Mouse (Mus musculus) kidney, adult 11 months (tissue): ENCODE results near the gene Ppt2.

Source experiments
- DNase-seq: peaks from one replicate; pipeline ENCODE4 v3.0.0; 2022

The Ppt2 gene

DNA sequence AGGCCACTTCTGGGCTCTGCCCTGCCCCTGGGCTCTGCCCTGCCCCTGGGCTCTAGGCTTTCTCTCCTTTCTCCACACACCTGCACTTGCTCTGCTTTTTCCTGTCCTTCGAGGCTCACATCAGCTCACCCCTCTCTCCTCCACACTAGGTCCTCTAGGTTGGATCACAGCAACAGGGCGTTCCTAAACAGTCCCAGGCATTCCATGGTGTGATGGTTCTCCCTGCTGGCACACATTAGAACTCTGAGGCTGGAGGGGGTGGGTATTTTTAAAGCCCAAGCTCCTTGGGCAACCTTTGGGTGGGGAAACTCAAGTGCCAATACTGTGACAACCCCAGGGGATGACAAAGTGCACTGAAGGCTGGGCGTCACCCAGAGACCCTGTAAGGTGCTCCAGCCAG, 9.1 kb upstream of the Ppt2 start:
- no peak for DNase-seq

DNA sequence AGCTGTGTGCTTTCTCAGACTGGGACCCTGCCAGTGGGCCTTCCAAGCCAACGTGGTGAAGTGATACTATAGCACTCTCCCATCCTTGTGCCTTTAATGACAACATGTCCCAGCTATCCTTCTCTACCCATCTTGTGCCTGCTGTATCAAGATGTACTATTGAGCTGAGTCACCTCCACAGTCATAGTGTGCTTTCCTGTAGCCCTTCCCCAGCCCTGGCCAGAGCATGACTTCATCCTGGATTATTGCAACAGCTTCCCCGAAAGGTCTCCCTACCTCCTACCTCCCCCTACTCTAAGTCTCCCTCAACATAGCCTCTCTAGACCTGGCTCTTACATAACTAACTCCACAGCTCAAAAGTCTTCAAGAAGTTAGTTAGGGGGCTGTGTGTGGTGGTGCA, 7.4 kb upstream of the Ppt2 start:
- DNase-seq = no peak

DNA sequence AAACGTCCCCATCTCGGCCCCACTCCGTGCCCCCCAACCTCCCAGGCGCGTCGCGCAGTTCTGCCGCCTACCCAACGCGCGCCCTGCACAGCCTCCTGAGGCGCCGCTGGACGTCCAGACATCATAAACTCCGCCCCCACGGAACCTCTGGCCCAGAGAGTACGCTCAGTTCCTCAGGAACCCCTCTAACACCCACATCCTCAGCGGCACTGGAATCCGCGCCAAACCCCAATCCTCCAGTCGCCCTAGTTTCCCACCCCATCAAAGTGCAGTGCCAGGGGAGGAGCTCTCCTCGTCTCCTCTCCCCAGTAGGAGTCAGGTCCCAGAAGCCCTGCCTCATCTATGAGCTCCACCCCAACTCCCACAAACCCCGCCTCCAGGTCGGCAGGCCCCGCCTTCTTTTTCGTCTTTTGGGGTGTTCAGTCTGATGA, 4.0 kb upstream of the Ppt2 start:
- DNase-seq = peak; percentile 87

DNA sequence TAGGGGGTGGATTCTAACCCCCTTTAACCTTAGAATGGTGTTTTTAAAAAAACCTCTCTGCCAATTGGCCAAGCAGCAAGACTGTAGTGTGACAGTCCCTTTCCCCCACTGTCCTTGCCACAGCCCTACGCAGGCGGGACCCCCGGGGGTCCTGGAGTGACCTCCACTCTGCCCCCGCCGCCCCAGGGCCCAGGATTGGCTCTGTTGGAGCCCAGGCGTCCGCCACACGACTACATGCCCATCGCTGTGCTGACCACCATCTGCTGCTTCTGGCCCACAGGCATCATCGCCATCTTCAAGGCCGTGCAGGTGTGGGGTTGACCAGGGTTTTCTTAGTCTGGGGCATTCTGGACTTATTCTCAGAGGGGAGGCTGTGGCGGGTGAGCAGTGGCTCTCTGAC, 3.3 kb upstream of the Ppt2 start:
- no peak for DNase-seq

DNA sequence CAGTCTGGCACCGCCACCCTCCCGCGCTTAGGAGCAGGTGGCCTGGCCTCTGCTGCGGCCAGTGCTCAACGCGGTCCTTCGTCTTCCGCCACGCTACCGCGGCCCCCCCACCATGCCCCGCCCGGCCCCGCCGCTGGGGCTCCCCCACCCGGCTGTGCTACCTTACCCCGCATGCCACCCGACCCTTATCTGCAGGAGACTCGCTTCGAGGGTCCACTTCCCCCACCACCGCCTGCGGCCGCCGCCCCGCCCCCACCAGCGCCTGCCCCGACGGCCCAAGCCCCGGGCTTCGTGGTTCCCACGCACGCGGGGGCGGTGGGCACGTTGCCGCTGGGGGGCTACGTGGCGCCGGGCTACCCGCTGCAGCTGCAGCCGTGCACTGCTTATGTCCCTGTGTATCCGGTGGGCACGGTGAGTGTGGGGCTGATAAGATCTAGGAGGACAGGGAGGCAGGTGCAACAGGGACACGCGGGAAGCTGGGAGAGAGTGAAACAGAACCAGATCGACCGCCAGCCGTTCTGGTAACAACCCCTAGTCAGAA, 2.5 kb upstream of the Ppt2 start:
- DNase-seq = no peak

DNA sequence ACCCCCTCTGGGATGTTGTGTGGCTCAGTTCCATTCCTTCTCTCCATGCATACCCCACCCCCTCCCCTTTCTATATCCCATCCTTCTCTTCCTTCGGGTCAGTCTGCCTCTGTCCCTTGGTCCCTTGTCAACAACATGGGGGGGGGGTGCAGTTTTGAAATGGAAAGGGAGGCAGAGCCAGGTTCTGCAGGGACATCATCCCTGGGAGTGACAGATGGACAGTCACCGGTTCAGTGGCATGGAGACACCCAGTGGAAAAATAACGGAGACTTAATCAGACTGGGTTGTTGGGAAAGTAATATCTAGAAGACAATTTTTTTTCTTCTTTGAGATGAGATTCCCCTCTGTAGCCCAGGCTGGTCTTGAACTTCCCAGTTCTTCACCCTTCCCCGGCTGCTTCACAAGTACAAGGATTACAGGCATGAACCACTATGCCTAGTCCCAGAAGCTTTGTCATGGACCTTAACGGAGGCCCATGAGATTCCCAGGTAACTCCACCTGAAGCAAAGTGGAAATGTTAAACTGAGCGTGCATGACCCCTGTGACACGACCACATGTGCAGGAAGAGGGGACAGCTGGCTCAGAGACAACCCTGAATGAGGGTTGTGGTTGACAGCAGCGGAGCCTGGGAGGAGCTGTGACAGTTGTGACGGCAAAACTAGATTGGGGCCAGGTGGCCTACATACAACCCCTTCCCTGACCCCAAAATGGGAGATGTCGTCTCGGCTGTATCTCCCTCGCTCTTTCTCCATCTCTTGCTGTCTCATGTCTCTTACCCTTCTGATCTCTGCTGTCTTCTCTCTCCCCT, 1.7 kb upstream of the Ppt2 start:
- no peak for DNase-seq

DNA sequence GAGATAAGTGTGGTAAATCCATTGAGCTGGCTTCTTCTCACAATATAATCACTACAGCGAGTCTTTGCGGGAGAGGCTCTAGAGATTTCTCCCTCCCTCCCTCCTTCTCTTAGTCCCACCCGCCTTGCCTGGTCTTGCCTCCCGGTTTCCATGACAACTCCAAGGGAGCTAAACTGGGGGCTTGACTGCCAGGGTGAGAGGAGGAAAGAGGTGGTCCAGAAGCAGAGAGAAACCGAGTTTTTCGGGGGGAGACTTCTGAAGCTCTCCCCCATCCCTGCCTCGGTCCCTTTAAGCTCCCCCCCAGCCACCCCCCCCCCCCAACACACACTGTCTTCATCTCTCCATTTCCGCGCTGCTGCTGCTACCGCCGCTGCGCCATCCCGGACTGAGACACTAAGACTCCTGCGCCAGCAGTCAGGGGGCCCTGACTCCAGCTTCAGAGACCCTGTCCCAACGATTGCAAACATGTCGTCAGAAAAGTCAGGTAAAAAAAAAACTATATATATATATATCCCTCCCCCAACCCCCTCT, 976 bp upstream of the Ppt2 start, which contains the start of gene Prrt1:
TSS of gene Prrt1 (plus strand) at position 313 of the 531 bp plus-strand sequence.
- no peak for DNase-seq

DNA sequence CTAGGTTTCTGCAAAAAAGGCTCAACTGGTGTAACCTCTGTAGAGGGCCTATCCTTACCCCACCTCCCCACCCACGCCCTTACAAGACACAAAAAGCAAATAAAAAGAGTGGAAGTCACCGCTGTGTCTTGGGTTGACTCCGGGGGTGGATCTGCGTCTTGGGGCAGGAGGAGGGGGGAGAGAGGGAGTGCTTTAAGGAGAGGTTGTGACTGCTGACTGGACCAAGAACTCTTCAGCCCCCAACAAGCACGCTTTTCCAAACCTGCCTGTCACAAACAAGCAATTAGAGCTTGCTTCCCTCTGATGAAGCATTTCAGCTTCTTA, 296 bp upstream of the Ppt2 start:
- DNase-seq = no peak

DNA sequence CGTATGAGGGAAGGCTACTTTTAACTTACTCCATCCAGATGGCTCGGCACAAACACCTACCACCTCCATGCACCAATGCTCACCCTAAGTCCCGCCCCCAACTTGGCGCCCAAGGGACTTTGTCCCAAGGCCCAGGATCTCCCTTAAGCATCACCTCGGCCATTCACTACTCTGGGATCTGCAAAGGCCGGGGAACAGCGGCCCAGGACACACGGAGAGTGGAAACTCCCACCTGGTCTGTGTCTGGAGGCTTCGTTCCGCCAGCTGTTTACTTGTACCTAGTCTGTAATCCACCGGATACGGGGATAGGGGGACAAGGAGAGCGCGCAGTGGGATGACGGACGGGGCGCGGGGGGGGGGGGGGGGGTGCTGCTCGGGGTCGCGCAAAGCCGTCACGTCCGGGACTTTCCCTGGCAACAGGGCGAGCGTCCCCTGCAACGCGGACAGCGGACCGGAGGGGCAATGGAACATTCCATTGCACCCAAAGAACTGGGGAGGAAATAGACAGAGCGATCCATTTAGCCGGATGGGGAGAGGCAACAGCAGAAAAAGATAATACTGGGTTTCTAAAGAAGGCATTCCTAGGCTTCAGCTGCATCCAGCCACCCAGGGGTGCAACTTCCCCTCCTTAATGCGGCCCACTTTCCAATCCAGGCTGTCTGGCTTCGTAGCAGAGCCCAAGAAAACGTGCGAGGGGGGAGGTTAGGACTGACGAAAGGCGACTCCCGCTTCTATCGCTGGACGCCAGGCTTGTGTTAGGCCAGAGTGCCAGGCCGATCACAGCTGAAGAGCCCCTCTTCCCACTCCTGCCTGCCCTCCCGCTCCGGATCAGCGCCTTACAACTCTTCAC, 992 bp downstream of the Ppt2 start:
- DNase-seq = peak; percentile 91

DNA sequence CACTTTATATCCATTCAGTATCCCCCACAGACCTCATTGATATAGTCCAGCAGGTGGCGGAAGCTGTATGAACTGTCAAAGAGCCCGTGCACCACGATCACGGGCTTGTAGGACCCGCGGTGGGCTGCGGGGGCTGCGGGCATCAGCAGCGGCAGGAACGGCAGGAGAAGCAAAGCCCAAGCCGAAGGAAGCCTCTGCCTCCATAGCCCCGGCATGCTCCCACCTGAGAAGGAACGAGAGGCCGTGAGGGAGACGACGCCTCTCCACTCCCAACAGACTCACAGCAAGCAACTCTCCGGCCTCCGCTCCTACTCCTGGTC, 1.6 kb downstream of the Ppt2 start:
- peak; percentile 39 for DNase-seq

DNA sequence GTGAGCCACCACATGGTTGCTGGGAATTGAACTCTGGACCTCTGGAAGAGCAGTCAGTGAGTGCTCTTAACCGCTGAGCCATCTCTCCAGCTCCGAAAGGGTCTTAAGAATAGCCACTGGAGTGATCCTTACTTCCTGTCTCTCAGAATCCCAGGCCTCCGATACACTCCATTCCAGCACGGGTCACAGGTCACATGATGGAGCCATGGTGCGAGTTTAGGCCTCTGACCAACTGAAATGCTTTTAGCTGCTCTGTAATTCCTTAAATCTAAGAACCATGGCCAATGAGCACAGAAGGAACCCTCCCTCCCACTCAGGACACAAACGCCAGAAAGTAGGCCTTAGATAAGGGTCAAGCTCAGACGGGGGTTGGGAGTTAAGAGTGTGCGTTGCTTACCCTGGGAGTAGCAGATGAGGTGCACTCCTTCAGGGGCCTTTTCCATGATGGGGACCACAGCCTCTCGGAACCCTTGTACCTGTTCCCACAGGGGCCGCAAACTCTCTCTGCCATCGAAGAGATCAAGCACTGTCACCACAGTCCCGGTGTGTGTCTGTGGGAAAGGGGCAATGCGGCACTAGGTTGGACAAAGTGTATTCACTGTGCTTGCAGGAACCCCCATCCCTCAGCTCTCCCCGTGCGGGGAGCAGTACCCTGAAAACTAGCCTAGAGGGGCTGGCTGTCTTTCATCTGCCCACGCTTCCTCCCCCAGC, 2.1 kb downstream of the Ppt2 start:
- DNase-seq = peak; percentile 44

DNA sequence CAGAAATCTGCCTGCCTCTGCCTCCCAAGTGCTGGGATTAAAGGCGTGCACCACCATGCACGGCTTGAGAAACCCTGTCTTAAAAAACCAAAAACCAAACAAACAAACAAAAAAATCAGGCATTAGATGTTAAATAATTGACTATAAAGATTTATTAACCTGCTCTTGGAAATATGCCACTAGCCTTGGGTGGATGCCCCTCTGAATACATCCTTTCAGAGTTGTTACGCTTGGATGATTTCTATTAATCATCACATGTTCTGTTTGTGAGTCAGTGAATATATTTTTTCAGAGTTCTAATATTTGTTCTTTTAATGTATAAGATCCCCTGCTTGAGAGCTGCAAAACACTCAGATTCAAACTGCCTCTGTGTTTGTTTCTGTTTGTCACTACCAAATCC, 3.3 kb downstream of the Ppt2 start:
- no peak for DNase-seq

DNA sequence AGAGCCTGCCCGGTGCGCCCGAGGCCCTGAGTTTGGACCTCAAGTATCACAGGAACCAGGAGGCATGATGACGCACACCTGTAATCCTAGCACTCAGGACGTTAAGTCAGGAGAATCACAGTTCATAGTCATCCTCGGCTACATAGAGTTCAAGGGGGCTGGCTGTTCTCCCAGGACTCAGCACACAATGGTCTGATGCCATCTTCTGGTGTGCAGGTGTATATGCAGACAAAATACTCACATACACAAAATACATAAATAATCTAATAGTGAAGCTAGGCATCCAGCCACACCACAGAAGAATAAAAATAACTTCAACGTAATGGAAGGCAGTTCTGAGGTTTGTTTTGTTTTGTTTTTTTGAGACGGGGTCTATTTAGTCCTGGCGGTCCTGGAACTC, 5.1 kb downstream of the Ppt2 start:
- no peak for DNase-seq

DNA sequence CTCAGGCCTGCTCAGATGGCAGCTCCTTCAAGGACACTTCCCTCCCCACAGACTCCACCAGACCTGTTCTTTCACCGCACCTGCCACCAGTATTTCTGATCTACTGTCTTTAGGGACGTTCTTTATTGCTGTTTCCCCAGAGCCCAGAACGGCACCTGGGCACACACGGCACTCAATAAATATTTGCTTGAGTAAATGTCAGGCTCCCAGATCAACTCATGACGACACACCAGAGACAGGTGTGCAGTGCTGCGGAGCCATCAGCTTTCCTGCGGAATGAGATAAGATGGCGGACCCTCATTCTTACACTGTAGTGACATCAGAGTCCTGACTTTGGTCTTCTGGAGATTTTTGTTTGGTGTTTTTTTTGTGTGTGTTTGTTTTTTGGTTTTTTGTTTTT, 7.3 kb downstream of the Ppt2 start:
- no peak for DNase-seq

DNA sequence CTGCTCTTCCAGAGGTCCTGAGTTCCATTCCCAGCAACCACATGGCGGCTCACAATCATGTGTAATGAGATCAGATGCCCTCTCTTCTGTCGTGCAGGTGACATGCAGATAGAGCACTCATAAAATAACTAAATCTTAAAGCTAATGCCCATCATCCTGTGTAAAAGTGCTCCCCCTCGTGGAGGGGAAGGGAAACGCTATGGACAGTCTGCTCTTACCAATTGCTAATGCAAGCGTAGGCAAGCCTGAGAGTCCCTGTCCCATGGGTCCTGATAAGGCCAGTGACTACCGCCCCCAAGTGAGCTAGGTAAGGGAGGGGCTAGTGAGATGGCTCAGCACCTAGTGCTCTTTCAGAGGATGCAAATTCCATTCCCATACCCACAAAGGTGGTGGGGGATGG, 9.3 kb downstream of the Ppt2 start:
- DNase-seq = peak; percentile 68

DNA sequence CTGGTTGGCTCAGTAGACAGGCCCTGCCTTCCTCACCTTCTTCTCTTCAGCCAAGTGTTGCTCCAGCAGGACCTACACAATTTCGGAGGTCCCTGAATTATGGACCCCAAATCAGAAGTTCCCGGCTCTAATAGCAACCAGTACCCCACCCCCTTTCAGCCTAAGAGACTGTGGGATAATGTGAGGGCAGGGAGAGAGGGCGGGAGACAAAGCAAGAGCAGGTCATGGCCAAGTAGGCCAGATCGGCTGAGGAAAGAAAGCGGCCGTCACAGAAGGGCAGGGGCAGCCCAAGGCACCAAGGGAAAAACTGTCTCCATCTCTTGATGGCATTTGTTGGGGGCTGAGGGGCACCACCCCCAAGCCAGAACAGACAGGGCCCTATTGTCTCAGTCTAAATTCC, 12.4 kb downstream of the Ppt2 start, which contains the start of gene Egfl8:
TSS of gene Egfl8 (minus strand) at position 101 of the 400 bp plus-strand sequence.
- no peak for DNase-seq

DNA sequence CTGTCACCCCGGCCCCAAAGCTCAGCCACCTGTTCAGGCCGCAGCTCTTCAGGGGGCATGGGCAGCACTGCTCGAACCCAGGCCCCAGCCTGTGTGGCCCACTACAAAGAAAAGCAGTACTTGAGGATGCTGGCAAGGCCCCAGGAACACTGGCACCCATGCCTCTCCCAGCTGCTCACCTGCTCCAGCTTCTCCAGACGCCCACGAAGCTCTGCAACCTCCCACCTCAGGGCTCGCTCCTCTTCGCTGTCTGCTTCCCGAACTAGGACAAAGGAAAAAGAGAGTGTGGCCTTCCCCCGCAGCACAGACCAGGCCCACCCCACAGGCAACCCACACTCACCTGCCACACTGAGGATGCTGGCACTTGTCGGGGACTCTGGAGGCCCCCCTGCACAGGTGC, 14.5 kb downstream of the Ppt2 start:
- no peak for DNase-seq

DNA sequence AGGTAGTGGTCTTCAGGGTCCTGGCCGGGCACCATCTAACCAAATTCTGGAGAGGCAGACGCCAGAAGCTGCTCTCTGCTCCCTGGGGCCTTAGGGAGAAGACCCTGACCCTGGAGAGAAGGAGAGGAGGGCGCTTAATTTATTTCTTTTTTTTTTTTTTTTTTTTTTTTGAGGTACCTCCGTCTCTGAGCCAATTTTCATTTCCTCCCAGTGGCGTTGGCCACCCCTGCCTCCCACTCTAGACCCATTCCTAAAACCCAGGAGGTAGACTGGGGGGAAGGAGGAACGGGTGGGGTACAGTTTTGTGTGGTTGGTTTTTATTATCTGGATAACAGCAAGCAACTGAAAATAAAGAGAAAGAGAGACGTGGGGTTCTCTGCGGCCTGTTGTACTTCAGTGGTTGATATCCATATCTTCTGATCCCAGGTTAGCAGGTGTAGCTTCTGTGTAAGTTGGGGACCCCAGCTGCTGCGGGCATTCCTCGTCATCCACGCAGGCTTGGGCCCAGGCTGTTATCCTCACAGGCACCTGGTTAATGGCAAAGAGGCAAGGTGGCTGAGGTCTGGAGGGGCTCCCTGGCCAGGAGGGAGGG, 15.2 kb downstream of the Ppt2 start:
- no peak for DNase-seq

DNA sequence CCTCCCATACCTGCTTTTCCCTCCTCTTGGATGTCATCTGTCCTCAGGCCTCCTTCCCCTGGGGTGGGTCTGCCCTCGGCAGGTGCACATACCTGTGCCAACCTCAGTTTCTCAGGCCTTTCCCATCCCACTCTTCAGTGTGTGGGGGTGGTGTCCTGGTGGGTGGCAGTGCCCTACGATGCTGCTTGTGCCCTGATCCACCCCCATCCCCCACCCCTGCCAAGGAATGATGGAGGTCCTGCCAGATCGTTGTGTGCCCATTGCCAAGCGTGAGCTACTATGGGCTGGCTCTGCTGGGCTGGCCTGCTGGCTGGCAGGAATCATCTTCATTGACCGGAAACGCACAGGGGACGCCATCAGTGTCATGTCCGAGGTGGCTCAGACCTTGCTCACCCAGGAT, 17.3 kb downstream of the Ppt2 start:
- no peak for DNase-seq

DNA sequence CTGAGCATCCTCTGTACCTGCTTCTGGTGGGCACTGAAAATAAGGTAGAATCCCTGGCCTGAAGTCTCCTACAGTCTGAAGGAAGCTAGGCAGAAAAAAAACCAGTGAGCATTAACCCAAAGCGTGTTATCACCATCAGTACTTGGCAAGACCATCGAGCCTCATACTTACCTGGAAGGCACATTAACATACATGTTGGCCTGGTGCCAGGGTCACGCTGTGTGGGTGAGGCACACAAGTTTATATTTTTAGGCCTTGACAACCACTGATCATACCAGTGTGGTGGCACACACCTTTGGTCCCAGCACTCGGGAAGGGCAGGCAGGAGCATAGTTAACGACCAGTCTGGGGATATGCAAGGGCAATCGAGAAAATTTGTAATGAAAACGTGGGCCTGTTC, 20.3 kb downstream of the Ppt2 start:
- DNase-seq = no peak

DNA sequence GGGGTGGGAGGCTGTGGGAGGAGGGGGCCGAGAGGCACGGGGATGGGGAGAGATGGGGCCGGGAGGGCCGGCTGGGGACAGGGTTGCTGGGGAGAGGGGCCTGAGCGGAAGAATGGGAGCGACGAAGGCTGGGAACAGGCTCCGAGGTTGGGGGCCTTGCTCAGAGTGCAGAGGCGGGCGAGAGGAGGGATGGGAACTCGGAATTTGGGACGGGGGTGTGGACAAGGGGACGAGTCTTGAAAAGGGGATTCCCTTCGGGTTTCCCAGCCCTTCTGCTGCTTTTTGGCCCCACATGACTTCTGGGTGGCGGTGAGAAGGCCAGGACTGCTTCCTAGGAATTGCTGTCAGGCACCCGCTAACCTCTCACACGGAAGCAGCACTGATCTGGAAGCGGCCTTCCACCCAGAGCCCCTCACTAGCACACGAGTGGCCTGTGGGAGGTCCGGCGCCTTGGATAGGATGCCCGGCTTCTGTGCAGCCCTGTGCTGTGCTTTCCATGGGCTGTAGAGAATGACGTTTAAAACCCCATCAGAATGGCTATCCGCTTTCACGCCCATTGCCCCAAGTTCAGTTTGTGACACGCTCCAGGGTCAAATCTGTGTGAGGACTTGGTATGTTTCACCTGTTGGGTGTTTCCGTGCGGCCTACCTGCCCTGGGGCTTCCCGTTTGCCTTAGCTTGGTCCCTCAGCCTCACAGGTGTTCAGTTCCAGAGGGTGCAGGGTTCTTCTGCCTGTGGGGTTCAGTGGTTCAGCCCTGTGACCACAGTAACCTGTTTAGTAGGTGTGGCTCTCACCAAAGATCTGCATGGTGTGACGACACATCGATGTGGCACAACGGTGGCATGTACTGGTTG, 21.9 kb downstream of the Ppt2 start:
- no peak for DNase-seq

DNA sequence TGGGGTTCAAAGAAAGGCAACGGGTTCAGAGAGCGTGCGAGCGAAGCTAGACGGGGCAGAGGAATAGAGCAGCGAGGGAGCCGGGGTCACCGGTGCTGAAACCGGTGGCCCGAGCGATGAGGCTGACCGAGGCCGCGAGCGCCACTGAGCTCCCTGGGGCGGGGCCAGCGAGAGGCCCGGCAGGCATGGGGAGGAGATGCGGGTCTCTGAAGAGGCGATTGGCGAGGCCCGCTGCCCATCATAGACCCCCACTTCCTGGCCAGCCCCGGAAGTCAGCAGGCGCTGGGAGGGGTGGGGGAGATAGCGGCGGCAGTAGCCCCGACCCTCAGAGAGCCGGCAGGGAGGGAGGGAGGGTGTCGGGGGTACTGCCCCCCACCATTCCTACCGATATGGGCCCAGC, 22.7 kb downstream of the Ppt2 start:
- peak; percentile 96 for DNase-seq
